Mouse (Mus musculus) C2C12 (cell line): ENCODE measurements around the gene Adgra3.

Experiments
- CEBPB ChIP-seq: IDR thresholded peaks from one replicate; pipeline ENCODE4 v1.6.1; 2011; ENCODE audit warnings: low read depth, mild to moderate bottlenecking, control low read depth, moderate library complexity
- CTCF ChIP-seq: IDR thresholded peaks from one replicate; pipeline ENCODE4 v1.5.1; 2011; ENCODE audit not compliant: control insufficient read depth, insufficient read depth, insufficient read length
- MAX ChIP-seq: IDR thresholded peaks from one replicate; pipeline ENCODE4 v1.6.1; 2011; ENCODE audit warnings: mild to moderate bottlenecking, control low read depth
- MYOD1 ChIP-seq: IDR thresholded peaks from one replicate; pipeline ENCODE4 v1.6.1; 2011; ENCODE audit warnings: low read depth; ENCODE audit not compliant: control insufficient read depth, insufficient read length
- USF1 ChIP-seq: IDR thresholded peaks from one replicate; pipeline ENCODE4 v1.6.1; 2011; ENCODE audit warnings: low read depth, mild to moderate bottlenecking, control low read depth, moderate library complexity

GRCm38 (mm10) chr5:50008841-50009240 is 50.0 kb downstream of the Adgra3 start:
- TF ChIP-seq CTCF = no peak
- no peak for TF ChIP-seq MAX
- TF ChIP-seq USF1 = no peak
- TF ChIP-seq CEBPB = no peak
- TF ChIP-seq MYOD1 = no peak
